Mouse (Mus musculus): Measurements from ENCODE around the gene Mcrs1.

GRCm38 (mm10) chr15:99278271-99278670 lies 26.5 kb upstream of the Mcrs1 start:
- TF ChIP-seq POLR2A (IDR thresholded peaks at IDR 0.05; ENCODE audit: extremely low read depth, insufficient read depth, low read length) = no peak
- no peak for TF ChIP-seq CTCF (IDR thresholded peaks at IDR 0.05; ENCODE audit: extremely low read depth, insufficient read depth, low read length)
